Mouse (Mus musculus) megakaryocyte progenitor cell, adult 5-6 weeks (primary cell): ENCODE measurements around the gene Ilf3. TPM values are rescaled to one million over a fixed set of nuclear protein-coding genes. Genes with fewer than 3 reads are reported as not detected.

ENCODE experiments used
- ATAC-seq: replicated peaks from 2 replicates; pipeline ENCODE4 v1.8.0; 2016; ENCODE audit warnings: mild to moderate bottlenecking, moderate TSS enrichment, inconsistent platforms; ENCODE audit not compliant: poor library complexity
- total RNA-seq, 2 experiments: library from RNA; stranded (forward) in 1 of 2; stranded (reverse) in 1 of 2; fragments of 157-497, 149-512 nt in 1 of 2; fragments of 200-1000 nt in 1 of 2; gene quantifications; 2 replicates each; pipeline versions ENCODE4 v1.2.3 to v1.2.4; 2015 to 2017

Ilf3 gene
- total RNA-seq, 2 experiments from 2014 or later: 56.9 to 100 TPM

DNA sequence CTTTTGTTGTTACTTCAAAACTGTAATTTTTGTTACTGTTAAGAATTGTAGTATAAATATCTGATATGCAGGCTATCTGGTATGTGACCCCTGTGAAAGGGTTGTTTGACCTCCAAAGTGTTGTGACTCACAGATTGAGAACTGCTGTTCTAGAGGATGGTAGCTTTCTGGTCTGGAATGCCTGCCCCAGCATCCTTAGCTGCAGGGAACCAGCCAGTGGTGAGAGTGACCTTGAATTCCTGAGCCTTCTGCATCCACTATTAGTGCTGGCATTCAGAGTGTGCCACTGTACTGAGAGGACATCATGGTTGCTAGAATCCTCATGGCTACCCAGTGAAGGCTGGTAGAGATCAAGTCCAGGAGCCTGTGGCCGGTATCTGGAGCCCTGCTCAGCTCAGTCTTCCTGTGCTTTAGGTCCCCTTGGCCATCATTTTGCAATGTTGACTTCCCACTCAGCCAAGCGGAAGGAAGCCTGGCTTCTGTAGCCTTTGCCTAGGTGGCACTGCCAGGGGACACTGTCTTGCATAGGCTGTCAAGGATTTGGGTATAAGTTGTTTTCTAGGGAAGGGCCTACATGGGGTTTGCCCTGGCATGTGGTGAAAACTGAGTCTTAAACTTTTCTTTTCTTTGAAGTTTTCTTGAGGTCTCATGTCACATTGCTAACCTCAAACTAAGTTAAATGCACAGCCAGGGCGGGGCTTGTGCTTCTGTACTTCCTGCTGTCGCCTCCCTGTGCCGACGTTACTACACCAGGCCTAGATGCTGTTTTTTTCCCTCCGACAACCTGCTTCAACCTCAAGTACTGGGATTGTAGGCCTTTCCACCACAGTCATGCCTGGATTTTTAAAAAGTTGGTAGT lies 68.3 kb downstream of the Ilf3 start:
- ATAC-seq: peak; percentile 69

DNA sequence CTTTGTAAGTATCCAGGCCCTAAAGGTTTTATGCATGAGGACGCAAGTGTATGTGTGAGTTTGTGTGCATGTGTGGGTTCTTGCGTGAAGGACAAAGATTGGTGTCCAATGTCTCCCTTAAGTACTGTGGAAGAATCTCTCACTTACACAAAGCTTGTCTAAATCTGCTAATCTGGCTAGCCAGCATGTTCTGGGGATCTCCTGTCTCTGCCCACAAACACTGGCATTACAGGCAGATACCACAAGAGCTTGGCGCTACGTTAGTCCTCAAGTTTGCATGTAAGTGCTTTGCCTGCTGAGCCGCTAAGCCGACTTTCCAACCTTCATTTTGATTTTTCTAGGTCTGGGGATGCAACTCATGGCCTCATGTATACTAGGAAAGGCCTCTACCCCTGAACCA lies 69.9 kb downstream of the Ilf3 start:
- peak; percentile 51 for ATAC-seq

DNA sequence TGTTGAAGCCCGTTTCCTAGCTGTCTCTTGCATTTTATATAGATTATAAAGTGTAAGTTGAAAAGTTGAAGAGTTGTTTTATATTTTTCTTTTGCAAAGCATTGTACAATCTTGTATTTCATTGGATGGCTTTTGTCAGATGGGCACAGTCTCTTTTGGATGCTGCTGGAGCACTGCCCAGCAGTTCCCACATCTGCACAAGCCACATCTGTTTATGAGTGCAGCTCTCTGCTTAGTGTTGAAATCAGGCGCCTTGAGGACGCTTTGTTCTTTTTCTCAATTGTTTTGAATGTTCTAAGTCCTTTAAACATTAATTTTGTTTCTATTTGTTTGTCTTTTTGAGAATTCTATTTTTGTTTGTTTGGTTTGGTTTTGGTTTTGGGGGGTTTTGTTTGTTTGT lies 70.5 kb downstream of the Ilf3 start:
- 0 out of 2 replicates have a peak, but pooled peaks have one; percentile 24 for ATAC-seq

DNA sequence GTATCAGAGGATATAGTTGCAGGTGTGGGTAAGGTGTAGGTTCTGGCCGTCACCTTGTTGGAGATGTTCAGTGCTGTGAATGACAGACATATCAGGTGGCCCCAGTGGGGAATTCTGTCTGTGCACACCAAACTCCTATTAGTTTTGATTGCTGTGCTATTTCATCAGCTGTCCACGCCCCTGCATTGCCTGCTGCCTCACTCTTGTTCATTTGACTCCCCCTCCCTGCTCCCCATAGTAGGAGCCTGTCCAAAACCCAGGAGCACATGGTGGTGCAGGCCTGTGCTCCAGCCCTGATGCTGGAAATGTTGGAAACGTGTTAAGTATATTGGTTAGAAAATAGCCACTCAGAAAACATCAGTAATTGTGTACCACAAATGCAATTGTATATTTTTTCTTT lies 71.8 kb downstream of the Ilf3 start:
- ATAC-seq: no peak

DNA sequence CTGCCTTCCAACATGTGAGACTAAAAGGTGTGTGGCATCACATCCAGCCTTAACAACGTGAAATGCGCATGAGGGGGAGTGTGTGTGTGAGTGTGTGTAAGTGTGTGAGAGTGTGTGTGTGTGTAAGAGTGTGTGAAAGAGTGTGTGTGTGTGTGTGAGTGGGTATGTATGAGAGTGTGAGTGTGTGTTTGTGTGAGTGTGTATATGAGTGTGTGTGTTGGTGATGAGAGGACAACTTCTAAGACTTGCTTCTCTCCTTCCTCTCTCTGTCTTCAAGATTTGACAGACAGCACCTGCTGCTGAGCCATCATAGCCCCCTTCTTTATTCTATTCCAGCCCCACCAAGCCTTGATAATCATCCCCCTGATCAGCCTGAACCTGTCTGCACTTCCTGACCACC lies 72.2 kb downstream of the Ilf3 start:
- ATAC-seq: no peak

GRCm38 (mm10) chr9:21440387-21440786 lies 72.7 kb downstream of the Ilf3 start:
- ATAC-seq: no peak

- ATAC-seq: no peak
These were observed 76.2 kb downstream of the Ilf3 start for GRCm38 (mm10) chr9:21443853-21444252.

- ATAC-seq: no peak
These were observed 76.9 kb downstream of the Ilf3 start for GRCm38 (mm10) chr9:21444574-21444973.

DNA sequence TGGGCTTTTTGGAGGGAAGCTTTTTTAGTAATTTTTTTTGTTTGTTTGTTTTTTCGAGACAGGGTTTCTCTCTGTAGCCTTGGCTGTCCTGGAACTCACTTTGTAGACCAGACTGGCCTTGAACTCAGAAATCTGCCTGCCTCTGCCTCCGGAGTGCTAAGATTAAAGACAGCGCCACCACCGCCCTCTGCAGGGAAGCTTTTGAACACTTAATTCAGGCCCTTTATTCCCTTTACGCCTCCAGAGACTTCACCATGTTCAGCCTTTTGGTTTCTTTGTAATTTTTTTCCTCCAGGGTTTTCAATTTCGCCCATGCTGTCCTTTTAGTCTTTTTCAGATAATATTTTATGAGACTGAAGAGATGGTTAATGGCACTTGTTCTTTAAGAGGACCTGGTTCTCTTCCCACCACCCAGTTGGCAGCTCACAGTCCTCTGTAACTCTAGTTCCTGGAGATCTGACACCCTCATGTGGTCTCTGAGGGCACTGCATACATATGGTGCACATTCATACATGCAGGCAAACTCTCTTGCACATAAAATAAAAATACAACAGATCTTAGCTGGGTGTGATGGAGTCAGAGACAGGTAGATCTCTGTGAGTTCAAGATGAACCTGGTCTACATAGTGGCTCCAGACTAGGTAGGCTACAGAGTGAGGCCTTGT lies 77.5 kb downstream of the Ilf3 start:
- ATAC-seq: no peak

GRCm38 (mm10) chr9:21447778-21448177 lies 80.1 kb downstream of the Ilf3 start:
- peak; percentile 35; the same call in 1 of the 2 replicates for ATAC-seq

DNA sequence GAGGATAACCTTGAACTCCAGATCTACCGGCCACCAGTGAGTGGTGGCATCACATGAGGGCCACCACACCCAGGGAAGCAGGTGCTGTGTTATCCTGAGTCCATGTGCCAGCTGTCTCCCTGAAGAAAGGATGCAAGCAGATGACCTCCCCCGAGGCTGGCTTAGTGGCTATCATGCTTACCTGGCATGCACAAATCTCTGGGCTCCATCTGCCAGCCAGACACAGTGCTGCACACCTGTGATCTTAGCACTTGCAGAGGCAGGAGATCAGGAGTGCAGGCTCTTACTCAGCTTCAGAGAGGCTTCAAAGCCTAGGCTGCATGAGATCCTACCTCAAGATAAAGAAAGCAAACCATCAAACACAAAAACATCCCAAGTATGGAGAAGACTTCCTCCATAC lies 82.0 kb downstream of the Ilf3 start:
- ATAC-seq: no peak

GRCm38 (mm10) chr9:21450270-21450669 lies 82.6 kb downstream of the Ilf3 start:
- no peak for ATAC-seq

- no peak for ATAC-seq
These were observed 83.7 kb downstream of the Ilf3 start for GRCm38 (mm10) chr9:21451391-21451790.

- peak; percentile 28; the same call in 1 of the 2 replicates for ATAC-seq
These were observed 84.2 kb downstream of the Ilf3 start for GRCm38 (mm10) chr9:21451870-21452269.

GRCm38 (mm10) chr9:21453003-21453402 lies 85.3 kb downstream of the Ilf3 start:
- peak; percentile 78 for ATAC-seq

DNA sequence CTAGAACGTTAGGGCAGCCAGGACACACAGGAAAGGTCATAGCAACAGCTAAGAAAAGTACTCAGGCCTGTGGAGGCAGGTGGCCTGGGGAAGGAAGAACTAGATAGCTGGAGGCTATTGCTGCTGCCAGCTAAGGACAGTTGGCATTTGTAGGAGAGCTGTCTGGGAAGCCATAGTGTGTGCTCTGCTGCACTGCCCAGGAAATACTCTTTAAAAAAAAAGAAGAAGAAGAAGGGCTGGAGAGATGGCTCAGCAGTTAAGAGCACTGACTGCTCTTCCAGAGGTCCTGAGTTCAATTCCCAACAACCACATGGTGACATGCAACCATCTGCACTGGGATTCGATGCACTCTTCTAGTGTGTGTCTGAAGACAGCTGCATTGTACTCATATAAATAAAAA lies 85.8 kb downstream of the Ilf3 start:
- ATAC-seq: peak; percentile 12

DNA sequence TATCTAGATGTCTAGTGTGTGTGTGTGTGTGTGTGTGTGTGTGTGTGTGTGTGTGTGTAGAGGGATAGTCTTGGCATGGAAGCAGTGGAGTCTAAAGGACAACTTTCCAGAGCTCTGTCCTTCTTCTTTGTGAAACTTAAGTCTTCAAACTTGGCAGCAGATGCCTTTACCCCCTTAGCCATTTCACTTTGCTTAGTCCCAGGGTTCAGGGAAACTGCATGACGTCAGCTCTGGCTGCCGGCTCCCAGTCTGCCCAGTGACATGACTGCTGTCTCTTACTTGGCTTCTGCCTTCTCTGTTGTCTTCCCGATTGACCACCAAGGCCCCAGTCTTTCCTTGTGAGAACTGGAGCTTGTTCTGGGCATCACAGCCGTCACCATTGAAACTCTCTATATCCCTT lies 86.9 kb downstream of the Ilf3 start:
- ATAC-seq: no peak

Other genes starting within 250 kb of the Ilf3 start
- gene Tyk2, start 236.6 kb upstream of the Ilf3 start, total RNA-seq (2015): 12.0 and 12.5 TPM in 2 replicates
- gene Tyk2, start 236.6 kb upstream of the Ilf3 start, total RNA-seq (2017): 16.7 and 17.9 TPM in 2 replicates
- gene Cdc37, start 217.9 kb upstream of the Ilf3 start, total RNA-seq (2015): 69.7 and 72.1 TPM in 2 replicates
- gene Cdc37, start 217.9 kb upstream of the Ilf3 start, total RNA-seq (2017): 283 and 351 TPM in 2 replicates
- 11.8 and 15.2 TPM in 2 replicates for gene Pde4a, start 202.2 kb upstream of the Ilf3 start, total RNA-seq (2015)
- gene Pde4a, start 202.2 kb upstream of the Ilf3 start, total RNA-seq (2017): 4.0 and 5.0 TPM in 2 replicates
- gene Keap1, start 128.5 kb upstream of the Ilf3 start, total RNA-seq (2015): 17.2 and 18.3 TPM in 2 replicates
- 35.3 and 38.4 TPM in 2 replicates for gene Keap1, start 128.5 kb upstream of the Ilf3 start, total RNA-seq (2017)
- gene S1pr5, start 119.4 kb upstream of the Ilf3 start, total RNA-seq (2015): 0.10 TPM in 1 of 2 replicates, not detected in the other
- 0.29 TPM in 1 of 2 replicates, not detected in the other for gene S1pr5, start 119.4 kb upstream of the Ilf3 start, total RNA-seq (2017)
- gene Atg4d, start 102.6 kb upstream of the Ilf3 start, total RNA-seq (2015): 3.9 and 5.0 TPM in 2 replicates
- 6.1 and 7.0 TPM in 2 replicates for gene Atg4d, start 102.6 kb upstream of the Ilf3 start, total RNA-seq (2017)
- 33.8 and 38.8 TPM in 2 replicates for gene Kri1, start 79.9 kb upstream of the Ilf3 start, total RNA-seq (2015)
- gene Kri1, start 79.9 kb upstream of the Ilf3 start, total RNA-seq (2017): 83.1 and 87.6 TPM in 2 replicates
- gene Cdkn2d, start 76.5 kb upstream of the Ilf3 start, total RNA-seq (2015): 24.1 and 24.3 TPM in 2 replicates
- gene Cdkn2d, start 76.5 kb upstream of the Ilf3 start, total RNA-seq (2017): 11.2 and 16.1 TPM in 2 replicates
- 0.32 and 0.57 TPM in 2 replicates for gene Ap1m2, start 55.5 kb upstream of the Ilf3 start, total RNA-seq (2015)
- gene Ap1m2, start 55.5 kb upstream of the Ilf3 start, total RNA-seq (2017): 0.44 and 2.8 TPM in 2 replicates
- 80.9 and 85.5 TPM in 2 replicates for gene Slc44a2, start 47.2 kb upstream of the Ilf3 start, total RNA-seq (2015)
- gene Slc44a2, start 47.2 kb upstream of the Ilf3 start, total RNA-seq (2017): 66.8 and 68.2 TPM in 2 replicates
- 34.0 and 37.9 TPM in 2 replicates for gene Qtrt1, start 44.0 kb downstream of the Ilf3 start, total RNA-seq (2015)
- gene Qtrt1, start 44.0 kb downstream of the Ilf3 start, total RNA-seq (2017): 16.0 and 27.9 TPM in 2 replicates
- 63.4 and 64.5 TPM in 2 replicates for gene Dnm2, start 57.0 kb downstream of the Ilf3 start, total RNA-seq (2015)
- gene Dnm2, start 57.0 kb downstream of the Ilf3 start, total RNA-seq (2017): 87.0 and 89.9 TPM in 2 replicates
- 8.5 and 8.6 TPM in 2 replicates for gene Tmed1, start 142.4 kb downstream of the Ilf3 start, total RNA-seq (2015)
- gene Tmed1, start 142.4 kb downstream of the Ilf3 start, total RNA-seq (2017): 16.2 and 19.5 TPM in 2 replicates
- gene AB124611, start 158.3 kb downstream of the Ilf3 start, total RNA-seq (2015): 17.9 and 28.6 TPM in 2 replicates
- 29.6 and 45.9 TPM in 2 replicates for gene AB124611, start 158.3 kb downstream of the Ilf3 start, total RNA-seq (2017)
- gene Carm1, start 179.0 kb downstream of the Ilf3 start, total RNA-seq (2015): 49.4 and 56.5 TPM in 2 replicates
- 21.1 and 21.8 TPM in 2 replicates for gene Carm1, start 179.0 kb downstream of the Ilf3 start, total RNA-seq (2017)
- gene Timm29, start 224.9 kb downstream of the Ilf3 start, total RNA-seq (2015): 43.8 and 44.9 TPM in 2 replicates
- gene Timm29, start 224.9 kb downstream of the Ilf3 start, total RNA-seq (2017): 52.1 and 63.7 TPM in 2 replicates
- 5.3 and 6.6 TPM in 2 replicates for gene Yipf2, start 225.0 kb downstream of the Ilf3 start, total RNA-seq (2015)
- 15.5 and 19.0 TPM in 2 replicates for gene Yipf2, start 225.0 kb downstream of the Ilf3 start, total RNA-seq (2017)
- gene Smarca4, start 248.3 kb downstream of the Ilf3 start, total RNA-seq (2015): 58.8 and 63.2 TPM in 2 replicates
- gene Smarca4, start 248.3 kb downstream of the Ilf3 start, total RNA-seq (2017): 64.0 and 71.1 TPM in 2 replicates